Mouse (Mus musculus) liver, embryonic 18 days (tissue): ENCODE results near the gene Rbm5. TPM values are rescaled to one million over a fixed set of nuclear protein-coding genes. Genes with fewer than 3 reads are reported as not detected.

Source experiments
- polyA plus RNA-seq: library from polyadenylated mRNA; depleted of rRNA; stranded (reverse); fragments of >200 nt; gene quantifications from 2 replicates; pipeline ENCODE4 v1.2.3, GENCODE M21; 2012; rRNA removed

Rbm5 gene
- 33.4 and 38.1 TPM in 2 replicates for polyA plus RNA-seq

GRCm38 (mm10) chr9:107770374-107771290 lies at the start of gene Rbm5:
Gene Rbm5 (minus strand): TSS chr9:107770996.

GRCm38 (mm10) chr9:107709697-107710483 lies 60.9 kb downstream of the Rbm5 start, which contains the start of gene Sema3f:
Gene Sema3f (minus strand): TSS chr9:107710475.

Other genes with a start within 250 kb of the Rbm5 start
- gene Tmem115, start 237.1 kb downstream of the Rbm5 start, polyA plus RNA-seq = 10.7 and 10.8 TPM in 2 replicates
- gene Cyb561d2, start 228.8 kb downstream of the Rbm5 start, polyA plus RNA-seq = 12.1 and 12.2 TPM in 2 replicates
- 12.5 and 13.9 TPM in 2 replicates for gene Nprl2, start 228.8 kb downstream of the Rbm5 start, polyA plus RNA-seq
- gene Zmynd10, start 223.7 kb downstream of the Rbm5 start, polyA plus RNA-seq = 2.0 and 4.2 TPM in 2 replicates
- gene Rassf1, start 219.4 kb downstream of the Rbm5 start, polyA plus RNA-seq = 16.5 and 18.0 TPM in 2 replicates
- 18.8 and 19.4 TPM in 2 replicates for gene Tusc2, start 207.7 kb downstream of the Rbm5 start, polyA plus RNA-seq
- 37.6 and 38.7 TPM in 2 replicates for gene Hyal2, start 203.1 kb downstream of the Rbm5 start, polyA plus RNA-seq
- 2.0 and 2.7 TPM in 2 replicates for gene Hyal1, start 194.1 kb downstream of the Rbm5 start, polyA plus RNA-seq
- gene Naa80, start 192.1 kb downstream of the Rbm5 start, polyA plus RNA-seq = 14.5 and 16.0 TPM in 2 replicates
- gene Hyal3, start 190.2 kb downstream of the Rbm5 start, polyA plus RNA-seq = 0.55 and 0.59 TPM in 2 replicates
- 80.9 and 85.5 TPM in 2 replicates for gene Ifrd2, start 183.4 kb downstream of the Rbm5 start, polyA plus RNA-seq
- gene Sema3b, start 161.8 kb downstream of the Rbm5 start, polyA plus RNA-seq = 0.89 and 2.0 TPM in 2 replicates
- 135 and 153 TPM in 2 replicates for gene Gnai2, start 135.6 kb downstream of the Rbm5 start, polyA plus RNA-seq
- 291 and 302 TPM in 2 replicates for gene Slc38a3, start 101.5 kb downstream of the Rbm5 start, polyA plus RNA-seq
- gene Gnat1, start 91.3 kb downstream of the Rbm5 start, polyA plus RNA-seq = 0.65 and 0.76 TPM in 2 replicates
- 3.5 and 4.9 TPM in 2 replicates for gene Sema3f, start 60.5 kb downstream of the Rbm5 start, polyA plus RNA-seq
- gene Rbm6, start 102.2 kb upstream of the Rbm5 start, polyA plus RNA-seq = 15.2 and 17.3 TPM in 2 replicates
- gene Mon1a, start 117.2 kb upstream of the Rbm5 start, polyA plus RNA-seq = 5.2 and 5.3 TPM in 2 replicates
- gene Mst1r, start 135.9 kb upstream of the Rbm5 start, polyA plus RNA-seq = 2.3 and 3.0 TPM in 2 replicates
- gene Actl11, start 157.5 kb upstream of the Rbm5 start, polyA plus RNA-seq = not detected in 2 replicates
- gene Camkv, start 164.7 kb upstream of the Rbm5 start, polyA plus RNA-seq = 0.16 and 0.19 TPM in 2 replicates
- 3.0 TPM in 2 replicates for gene Traip, start 179.1 kb upstream of the Rbm5 start, polyA plus RNA-seq
- gene Uba7, start 204.5 kb upstream of the Rbm5 start, polyA plus RNA-seq = 108 and 109 TPM in 2 replicates
- gene Gm20661, start 212.1 kb upstream of the Rbm5 start, polyA plus RNA-seq = 0.52 and 0.65 TPM in 2 replicates
- 16.2 and 17.0 TPM in 2 replicates for gene Inka1, start 214.9 kb upstream of the Rbm5 start, polyA plus RNA-seq
- gene Cdhr4, start 221.5 kb upstream of the Rbm5 start, polyA plus RNA-seq = 2.9 TPM in 2 replicates
- 1.1 TPM in 2 replicates for gene Gm20662, start 225.4 kb upstream of the Rbm5 start, polyA plus RNA-seq
- 32.7 and 35.2 TPM in 2 replicates for gene Ip6k1, start 231.5 kb upstream of the Rbm5 start, polyA plus RNA-seq